Mouse (Mus musculus) forebrain, embryonic 14.5 days (tissue): ENCODE data around the gene Stfa3. TPM values are rescaled to one million over a fixed set of nuclear protein-coding genes. Genes with fewer than 3 reads are reported as not detected.

Experiments
- ATAC-seq: fragments of 200-750 bp; cut with Nextera tagmentation; 2 replicates; pipeline ENCODE4 v1.8.0; 2017; ENCODE audit warnings: mild to moderate bottlenecking, moderate library complexity
- DNase-seq: peaks from one replicate; pipeline ENCODE4 v3.0.0-alpha.2; 2015; ENCODE audit warnings: low spot score
- H3K27ac ChIP-seq: fragments of 300-500 bp; sonication (generic); 2 replicates; pipeline ENCODE4 v1.5.1; 2014; ENCODE audit warnings: low read depth, mild to moderate bottlenecking, control low read depth, low read length, moderate library complexity
- H3K27me3 ChIP-seq: fragments of 300-500 bp; sonication (generic); replicated peaks from 2 replicates; pipeline ENCODE4 v1.6.1; 2014; ENCODE audit warnings: low read length, control low read depth, mixed read lengths; ENCODE audit not compliant: control insufficient read depth, insufficient read depth
- H3K36me3 ChIP-seq: fragments of 300-500 bp; sonication (generic); 2 replicates; pipeline ENCODE4 v1.6.1; 2014; ENCODE audit warnings: low read length, control low read depth; ENCODE audit not compliant: control insufficient read depth, insufficient read depth
- H3K4me1 ChIP-seq: fragments of 300-500 bp; sonication (generic); 2 replicates; pipeline ENCODE4 v1.6.1; 2014; ENCODE audit warnings: antibody characterized with exemption, low read length, control low read depth; ENCODE audit not compliant: control insufficient read depth, insufficient read depth
- H3K4me2 ChIP-seq: fragments of 300-500 bp; sonication (generic); 2 replicates; pipeline ENCODE4 v1.6.1; 2014; ENCODE audit warnings: mild to moderate bottlenecking, control low read depth, low read length
- H3K4me3 ChIP-seq: fragments of 300-500 bp; sonication (generic); 2 replicates; pipeline ENCODE4 v1.5.1; 2014; ENCODE audit warnings: low read depth, low read length, control low read depth
- H3K9ac ChIP-seq: fragments of 300-500 bp; sonication (generic); 2 replicates; pipeline ENCODE4 v1.6.1; 2014; ENCODE audit warnings: mild to moderate bottlenecking, low read length, control low read depth, moderate library complexity
- H3K9me3 ChIP-seq: fragments of 300-500 bp; sonication (generic); replicated peaks from 2 replicates; pipeline ENCODE4 v1.6.1; 2016; ENCODE audit warnings: low read length, control low read depth, mixed read lengths; ENCODE audit not compliant: control insufficient read depth
- WGBS: fragments of 180-500 bp; shearing (Covaris S2); extraction: QIAGEN DNeasy Blood & Tissue Kit; methylation state at CpG from one replicate; pipeline ENCODE4 v1.1.7; 2014; 5-methylcytosine and 5-hydroxymethylcytosine counted together
- polyA plus RNA-seq: library from polyadenylated mRNA; unstranded; fragments of >200 nt; fragmentation: Nextera tagmentation; extraction: Ambion mirVana; gene quantifications from 2 replicates; pipeline ENCODE4 v1.2.1, GENCODE M21; 2014

Stfa3 gene
- not detected in 2 replicates for polyA plus RNA-seq

GRCm38 (mm10) chr16:36455342-36455802 lies at the start of gene Stfa3:
Stfa3 (minus strand) TSS chr16:36455392.
- WGBS: 89% methylated on average over 4 of the region's 4 CpGs
- ATAC-seq: no peak
- H3K9me3 ChIP-seq: no peaks in the 10 kb centered on the region
- H3K36me3 ChIP-seq: no peaks in the 10 kb centered on the region
- DNase-seq: no peak
- H3K4me2 ChIP-seq: no peak within 1 kb of the TSS
- H3K27ac ChIP-seq: no peak within 1 kb of the TSS
- no peaks in the 10 kb centered on the region for H3K4me1 ChIP-seq
- H3K27me3 ChIP-seq: no peaks in the 10 kb centered on the region
- H3K4me3 ChIP-seq: no peak within 1 kb of the TSS
- no peak within 1 kb of the TSS for H3K9ac ChIP-seq

GRCm38 (mm10) chr16:36502286-36502685 lies 47.1 kb upstream of the Stfa3 start:
- DNase-seq (no peak), ATAC-seq (no peak)
- Histone ChIP-seq H3K4me3 (no peak overlapping the region), H3K27me3 (no peaks in the 10 kb centered on the region), H3K36me3 (no peaks in the 10 kb centered on the region), H3K4me1 (no peaks in the 10 kb centered on the region), H3K9ac (no peak overlapping the region), H3K9me3 (no peaks in the 10 kb centered on the region), H3K4me2 (no peak overlapping the region), H3K27ac (no peak overlapping the region)
- WGBS: 68% methylated on average over 2 of the region's 2 CpGs

- Histone ChIP-seq H3K9ac (no peak overlapping the region), H3K9me3 (no peaks in the 10 kb centered on the region), H3K4me1 (no peaks in the 10 kb centered on the region), H3K27me3 (no peaks in the 10 kb centered on the region), H3K4me2 (no peak overlapping the region), H3K27ac (no peak overlapping the region), H3K4me3 (no peak overlapping the region), H3K36me3 (no peaks in the 10 kb centered on the region)
- ATAC-seq: no peak
- DNase-seq: no peak
- 79% methylated on average over 1 of the region's 1 CpGs for WGBS
These were observed 37.2 kb upstream of the Stfa3 start for GRCm38 (mm10) chr16:36492420-36492819.

- no peaks in the 10 kb centered on the region for H3K36me3 ChIP-seq
- no peak overlapping the region for H3K27ac ChIP-seq
- H3K4me2 ChIP-seq: no peak overlapping the region
- H3K4me3 ChIP-seq: no peak overlapping the region
- H3K9ac ChIP-seq: no peak overlapping the region
- H3K4me1 ChIP-seq: no peaks in the 10 kb centered on the region
- WGBS: 87% methylated on average over 9 of the region's 9 CpGs
- ATAC-seq: no peak
- H3K9me3 ChIP-seq: no peaks in the 10 kb centered on the region
- DNase-seq: no peak
- no peaks in the 10 kb centered on the region for H3K27me3 ChIP-seq
These were observed 21.7 kb upstream of the Stfa3 start for GRCm38 (mm10) chr16:36476866-36477265.

- Histone ChIP-seq H3K27ac (no peak overlapping the region), H3K4me2 (no peak overlapping the region), H3K4me1 (no peaks in the 10 kb centered on the region), H3K9ac (no peak overlapping the region), H3K4me3 (no peak overlapping the region), H3K27me3 (no peaks in the 10 kb centered on the region), H3K36me3 (no peaks in the 10 kb centered on the region), H3K9me3 (no peaks in the 10 kb centered on the region)
- DNase-seq (no peak), ATAC-seq (no peak)
- WGBS: 93% methylated on average over 3 of the region's 3 CpGs
These were observed 20.3 kb upstream of the Stfa3 start for GRCm38 (mm10) chr16:36475530-36475929.

- no peak overlapping the region for H3K27ac ChIP-seq
- H3K9me3 ChIP-seq: no peaks in the 10 kb centered on the region
- WGBS: 83% methylated on average over 2 of the region's 2 CpGs
- H3K4me2 ChIP-seq: no peak overlapping the region
- H3K9ac ChIP-seq: no peak overlapping the region
- no peak overlapping the region for H3K4me3 ChIP-seq
- H3K27me3 ChIP-seq: no peaks in the 10 kb centered on the region
- no peaks in the 10 kb centered on the region for H3K4me1 ChIP-seq
- H3K36me3 ChIP-seq: no peaks in the 10 kb centered on the region
- DNase-seq (no peak), ATAC-seq (no peak)
These were observed 19.7 kb upstream of the Stfa3 start for GRCm38 (mm10) chr16:36474849-36475248.

- no peaks in the 10 kb centered on the region for H3K9me3 ChIP-seq
- WGBS: 58% methylated on average over 17 of the region's 17 CpGs
- H3K27me3 ChIP-seq: no peaks in the 10 kb centered on the region
- H3K4me1 ChIP-seq: no peaks in the 10 kb centered on the region
- no peak overlapping the region for H3K9ac ChIP-seq
- ATAC-seq (peak; percentile 58), DNase-seq (peak; percentile 48)
- H3K27ac ChIP-seq: no peak overlapping the region
- H3K4me3 ChIP-seq: no peak overlapping the region
- no peaks in the 10 kb centered on the region for H3K36me3 ChIP-seq
- H3K4me2 ChIP-seq: no peak overlapping the region
These were observed 18.3 kb upstream of the Stfa3 start for GRCm38 (mm10) chr16:36473217-36474216.

- no peak overlapping the region for H3K4me2 ChIP-seq
- no peaks in the 10 kb centered on the region for H3K27me3 ChIP-seq
- 44% methylated on average over 13 of the region's 13 CpGs for WGBS
- no peaks in the 10 kb centered on the region for H3K9me3 ChIP-seq
- H3K4me1 ChIP-seq: no peaks in the 10 kb centered on the region
- H3K27ac ChIP-seq: no peak overlapping the region
- H3K36me3 ChIP-seq: no peaks in the 10 kb centered on the region
- no peak overlapping the region for H3K4me3 ChIP-seq
- DNase-seq (no peak), ATAC-seq (no peak)
- no peak overlapping the region for H3K9ac ChIP-seq
These were observed 16.0 kb upstream of the Stfa3 start for GRCm38 (mm10) chr16:36471066-36471633.
